Mouse (Mus musculus): Measurements from ENCODE around the gene Gm28308.

DNA sequence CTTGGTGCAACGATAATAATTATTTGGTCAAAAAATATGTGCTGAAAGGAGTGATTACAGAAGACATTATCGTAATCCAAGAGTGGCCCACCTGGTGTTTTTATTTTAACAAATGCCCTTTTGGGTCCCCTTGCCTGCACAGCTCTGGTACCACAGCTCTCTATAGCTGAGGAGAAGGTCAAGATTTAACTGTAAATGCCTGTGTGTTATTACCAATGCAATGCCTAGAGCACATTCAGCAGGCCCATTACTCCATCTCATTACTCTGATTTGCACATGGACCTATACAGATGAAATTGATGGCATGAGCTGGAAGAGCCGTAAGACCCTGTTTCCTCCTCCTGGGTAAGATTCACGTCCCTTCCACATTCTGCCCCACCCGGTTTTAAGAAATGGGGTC, 74.0 kb downstream of the Gm28308 start:
- no peak for TF ChIP-seq CTCF (conservative IDR thresholded peaks at IDR 0.05; ENCODE audit: insufficient read depth, insufficient read length, low read depth, low read length)
- no peak for TF ChIP-seq POLR2A (IDR thresholded peaks at IDR 0.05; ENCODE audit: low read depth, low read length)

Measured in kidney, adult 2 months (tissue).